Mouse (Mus musculus): ENCODE data around the gene Zg16. TPM values are rescaled to one million over a fixed set of nuclear protein-coding genes. Genes with fewer than 3 reads are reported as not detected.
"Not testable (repeated sequence)": the region's sequence is repeated elsewhere in the genome, so short reads cannot be mapped to it uniquely, and the experiment has no call there.

The Zg16 gene
- polyA plus RNA-seq (2017; shearing (Covaris generic)): 1 to 10 TPM in 1 of 3 experiments, not detected in 2; 1.6 TPM

GRCm38 (mm10) chr7:127087278-127088010 lies at the start of gene Zg16:
Zg16 (minus strand) TSS chr7:127087328.
- not testable (repeated sequence) for ATAC-seq

GRCm38 (mm10) chr7:127136181-127137071 lies 49.3 kb upstream of the Zg16 start:
- ATAC-seq: no peak

GRCm38 (mm10) chr7:127134821-127135447 lies 47.8 kb upstream of the Zg16 start:
- ATAC-seq: peak; percentile 10

- no peak for ATAC-seq
Observed at GRCm38 (mm10) chr7:127133125-127133524, 46.0 kb upstream of the Zg16 start.

GRCm38 (mm10) chr7:127129638-127130037 lies 42.5 kb upstream of the Zg16 start:
- peak; percentile 75 for ATAC-seq

- no peak for ATAC-seq
Observed at GRCm38 (mm10) chr7:127121911-127122270, 34.8 kb upstream of the Zg16 start, which contains the start of gene Qprt. Qprt (minus strand) TSS chr7:127122226.

- ATAC-seq: no peak
Observed at GRCm38 (mm10) chr7:127121061-127121910, 34.2 kb upstream of the Zg16 start.

- ATAC-seq: no peak
Observed at GRCm38 (mm10) chr7:127118671-127119445, 31.7 kb upstream of the Zg16 start.

GRCm38 (mm10) chr7:127117948-127118347 lies 30.8 kb upstream of the Zg16 start:
- ATAC-seq: no peak

GRCm38 (mm10) chr7:127116331-127116935 lies 29.3 kb upstream of the Zg16 start:
- ATAC-seq: no peak

GRCm38 (mm10) chr7:127114920-127115319 lies 27.8 kb upstream of the Zg16 start:
- ATAC-seq: no peak

GRCm38 (mm10) chr7:127113614-127114259 lies 26.6 kb upstream of the Zg16 start:
- ATAC-seq: peak; percentile 57

- ATAC-seq: peak; percentile 73
Observed at GRCm38 (mm10) chr7:127112921-127113597, 25.9 kb upstream of the Zg16 start.

- ATAC-seq: peak; percentile 44
Observed at GRCm38 (mm10) chr7:127112251-127112841, 25.2 kb upstream of the Zg16 start.

GRCm38 (mm10) chr7:127111461-127111860 lies 24.3 kb upstream of the Zg16 start:
- no peak for ATAC-seq

- ATAC-seq: peak; percentile 36
Observed at GRCm38 (mm10) chr7:127110239-127111007, 23.3 kb upstream of the Zg16 start.

GRCm38 (mm10) chr7:127105551-127105950 lies 18.4 kb upstream of the Zg16 start:
- ATAC-seq: no peak

- peak; percentile 82 for ATAC-seq
Observed at GRCm38 (mm10) chr7:127104560-127105332, 17.6 kb upstream of the Zg16 start.

Data from inflammation-experienced regulatory T-cells, adult 6 months (primary cell).